Mouse (Mus musculus): ENCODE data around the gene Tmem121b.

Tmem121b gene

DNA sequence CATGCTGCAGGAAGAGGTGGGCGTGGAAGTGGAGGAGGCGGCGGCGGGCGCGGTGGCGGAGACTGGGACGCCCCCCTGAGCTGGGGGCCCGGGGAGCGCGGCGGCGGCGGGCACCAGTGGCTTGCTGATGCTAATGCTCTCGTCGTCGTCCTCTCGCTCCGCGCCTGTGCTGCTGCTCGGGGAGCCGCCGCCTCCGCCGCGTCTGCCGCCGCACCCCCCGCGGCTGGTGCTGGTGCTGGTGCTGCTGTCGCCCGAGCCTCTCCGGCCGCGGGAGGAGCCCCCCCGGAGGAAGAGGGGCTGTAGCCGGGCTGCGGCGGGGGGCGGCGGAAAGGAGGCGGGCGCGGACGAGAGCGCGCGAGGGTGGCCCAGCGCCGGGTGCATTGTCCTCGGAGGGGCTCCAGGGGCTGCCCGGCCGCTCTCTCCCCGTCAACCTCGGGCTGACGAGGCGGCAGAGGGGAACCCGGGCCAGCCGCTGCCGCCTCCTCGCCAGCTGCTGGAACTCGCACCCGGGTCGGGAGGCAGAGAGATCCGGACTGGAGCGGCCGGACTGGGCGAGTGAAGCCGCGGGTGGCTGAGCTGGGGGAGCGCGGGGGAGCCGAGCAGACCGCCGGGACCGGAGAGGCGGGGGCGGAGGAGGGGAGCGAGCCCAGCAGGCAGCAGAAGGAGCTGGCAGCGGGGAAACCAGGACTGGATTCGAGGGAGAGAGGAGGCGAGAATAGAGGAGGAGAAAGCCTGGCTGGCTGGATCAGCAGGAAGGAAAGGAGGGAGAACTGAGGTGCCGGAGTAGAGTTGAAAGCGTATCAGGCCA lies at the start of gene Tmem121b:
TSS of gene Tmem121b (minus strand) at position 434 of the 808 bp plus-strand sequence.
- peak; percentile 60 for DNase-seq

- no peak for DNase-seq
Measured at GRCm38 (mm10) chr6:120542061-120542460, 48.5 kb upstream of the Tmem121b start.

DNA sequence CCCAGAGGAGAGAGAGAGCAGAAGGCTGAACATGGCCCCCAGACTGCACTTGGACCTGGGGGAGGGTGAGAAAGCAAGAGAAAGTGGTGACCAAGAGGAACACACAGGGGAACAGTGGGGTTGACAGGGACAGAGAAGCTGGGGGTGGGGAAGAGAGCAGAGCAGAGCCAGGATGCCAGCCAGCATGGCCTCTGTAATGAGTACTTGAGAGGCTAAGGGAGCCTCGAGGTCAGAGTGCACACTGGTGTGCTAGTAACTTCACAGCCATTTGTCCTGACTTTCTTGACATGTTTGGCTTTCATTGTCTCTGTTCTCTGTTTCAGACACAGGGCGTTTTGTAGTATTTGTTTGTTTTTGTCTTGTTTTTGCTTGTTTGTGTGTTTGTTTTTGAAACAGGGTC lies 47.8 kb upstream of the Tmem121b start:
- no peak for DNase-seq

GRCm38 (mm10) chr6:120539781-120540231 lies 46.2 kb upstream of the Tmem121b start:
- DNase-seq: no peak

DNA sequence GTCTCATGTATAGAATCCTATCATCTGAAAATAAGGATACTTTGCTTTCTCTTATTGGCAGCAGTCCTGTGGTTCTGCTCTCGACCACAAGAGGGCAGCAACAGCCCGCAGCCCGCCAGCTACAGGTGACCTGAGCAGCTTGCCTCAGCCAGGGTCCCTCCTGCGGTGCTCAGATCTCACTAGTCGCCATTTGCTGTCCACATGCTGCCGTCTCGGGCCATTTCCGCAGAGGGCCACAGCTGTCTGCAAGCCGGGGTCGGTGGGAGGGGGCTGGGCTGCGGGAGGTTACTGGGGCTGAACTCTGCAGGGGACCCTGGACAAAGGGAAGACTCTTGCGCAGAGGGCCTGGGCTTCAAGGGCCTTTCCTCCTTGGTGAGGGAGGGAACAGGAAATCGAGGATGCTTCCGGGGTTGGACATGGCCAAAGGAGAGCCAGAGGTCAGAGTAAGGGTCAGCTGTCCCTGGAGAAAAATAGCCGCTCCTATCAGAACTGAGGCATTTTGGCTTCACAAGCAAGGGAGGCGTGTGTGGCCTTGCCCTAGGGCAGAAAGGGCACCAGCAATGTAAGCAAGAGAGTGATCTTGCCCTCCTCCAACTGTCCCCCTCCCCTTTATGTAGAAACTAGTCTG lies 45.6 kb upstream of the Tmem121b start:
- DNase-seq: peak; percentile 83

- DNase-seq: no peak
Measured at GRCm38 (mm10) chr6:120536337-120536736, 42.7 kb upstream of the Tmem121b start.

DNA sequence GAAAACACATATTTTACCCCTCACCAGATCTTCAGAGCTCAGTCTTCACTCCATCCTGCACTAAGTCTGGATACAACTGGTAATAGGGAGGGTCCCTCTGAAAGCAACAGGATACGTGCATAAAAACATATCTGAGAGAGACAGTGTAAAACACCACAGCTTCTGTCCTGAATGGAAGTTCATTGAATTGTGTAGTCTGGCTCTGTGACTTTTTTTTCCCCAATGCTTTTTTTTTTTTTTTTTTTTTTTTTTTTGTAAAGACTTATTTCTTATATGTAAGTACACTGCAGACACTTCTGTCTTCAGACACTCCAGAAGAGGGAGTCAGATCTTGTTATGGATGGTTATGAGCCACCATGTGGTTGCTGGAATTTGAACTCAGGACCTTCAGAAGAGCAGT lies 39.0 kb upstream of the Tmem121b start:
- no peak for DNase-seq

DNA sequence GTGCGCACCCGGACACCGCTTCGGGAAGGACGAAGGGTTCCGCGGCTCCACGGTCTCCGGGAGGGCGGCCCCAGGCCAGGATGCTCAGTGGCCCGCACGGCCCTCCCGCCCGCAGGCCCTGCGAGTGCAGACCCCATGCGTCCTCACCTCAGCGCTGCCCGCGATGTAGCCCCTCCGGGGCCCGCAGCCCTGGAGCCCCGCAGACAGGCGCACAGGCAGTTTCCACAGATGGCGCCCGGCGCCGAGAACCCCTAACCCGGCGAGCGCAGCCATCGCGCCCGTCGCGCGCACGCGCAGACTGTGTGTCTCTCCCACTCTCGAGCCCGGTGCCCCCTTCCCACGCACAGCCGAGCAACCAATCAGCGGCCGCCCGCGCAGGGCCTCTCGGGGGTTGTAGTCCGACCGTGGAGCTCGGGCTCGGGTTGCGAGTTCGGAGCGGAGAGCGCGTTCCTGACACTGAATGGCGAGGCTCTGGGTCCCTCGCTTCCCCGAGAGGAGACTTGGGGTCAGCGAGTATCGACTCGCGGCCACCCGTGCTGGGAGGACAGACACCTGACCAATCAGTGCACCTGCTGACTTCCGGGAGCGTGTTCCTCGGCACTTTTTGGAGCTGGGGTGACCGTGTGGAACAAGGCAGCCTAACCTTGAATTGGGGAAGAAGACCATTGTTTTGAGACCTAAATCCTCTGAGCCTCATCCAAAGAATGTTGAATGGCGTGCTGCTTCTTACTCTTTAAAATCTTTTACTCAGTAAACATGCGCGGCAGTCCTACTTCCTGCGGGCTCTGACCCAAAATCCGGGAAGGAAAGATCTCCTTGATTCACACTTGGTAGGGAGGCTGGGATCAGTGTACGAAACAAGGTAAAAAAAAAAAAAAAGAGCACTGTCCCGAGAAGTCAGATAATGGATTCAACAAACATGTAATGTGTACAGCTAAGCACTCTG lies 37.7 kb upstream of the Tmem121b start, which contains the start of gene Hdhd5:
TSS of gene Hdhd5 (minus strand) at position 300 of the 946 bp plus-strand sequence.
- peak; percentile 93 for DNase-seq

GRCm38 (mm10) chr6:120529123-120529522 lies 35.5 kb upstream of the Tmem121b start:
- DNase-seq: peak; percentile 20

DNA sequence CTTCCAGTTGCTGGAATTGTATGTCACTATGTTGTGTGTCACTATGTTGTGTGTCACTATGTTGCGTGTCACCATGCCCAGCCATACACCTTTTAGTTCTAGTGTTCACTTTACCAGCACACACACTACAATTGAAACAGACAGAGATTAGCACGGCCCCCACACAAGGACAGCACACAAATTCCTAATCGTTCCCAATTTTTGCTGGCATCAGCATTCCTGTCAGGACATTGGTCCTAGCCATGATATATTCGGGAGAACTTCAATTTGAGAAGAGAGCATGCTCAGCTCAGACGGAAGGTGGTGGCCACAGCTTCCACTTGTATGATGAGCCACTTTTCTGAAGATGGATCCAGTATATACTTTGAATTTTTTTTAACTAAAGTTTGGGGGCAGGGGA lies 31.2 kb upstream of the Tmem121b start:
- DNase-seq: no peak

- DNase-seq: no peak
Measured at GRCm38 (mm10) chr6:120519647-120520046, 26.0 kb upstream of the Tmem121b start.

DNA sequence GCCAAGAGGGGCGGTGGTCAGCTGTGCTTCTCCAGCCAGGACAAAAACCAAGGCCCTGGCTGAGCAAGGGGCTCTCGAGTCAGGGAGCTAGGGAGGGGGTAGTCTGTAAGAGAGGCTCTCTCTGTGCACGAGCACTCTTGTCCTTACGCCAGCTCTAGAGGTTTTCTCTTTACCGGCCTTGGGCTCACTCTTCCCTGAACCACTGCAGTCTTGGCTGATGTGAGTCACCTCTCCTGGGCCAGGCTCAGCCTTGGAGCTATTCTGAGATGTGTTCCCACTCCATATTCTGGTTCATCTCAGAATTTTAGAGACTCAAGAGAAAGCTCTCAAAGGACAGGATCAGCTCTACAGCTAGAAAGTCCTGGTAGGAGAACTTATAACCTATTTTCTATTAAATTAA lies 23.7 kb upstream of the Tmem121b start:
- no peak for DNase-seq

GRCm38 (mm10) chr6:120516879-120517278 lies 23.3 kb upstream of the Tmem121b start:
- DNase-seq: no peak

GRCm38 (mm10) chr6:120516422-120516821 lies 22.8 kb upstream of the Tmem121b start:
- DNase-seq: no peak

DNA sequence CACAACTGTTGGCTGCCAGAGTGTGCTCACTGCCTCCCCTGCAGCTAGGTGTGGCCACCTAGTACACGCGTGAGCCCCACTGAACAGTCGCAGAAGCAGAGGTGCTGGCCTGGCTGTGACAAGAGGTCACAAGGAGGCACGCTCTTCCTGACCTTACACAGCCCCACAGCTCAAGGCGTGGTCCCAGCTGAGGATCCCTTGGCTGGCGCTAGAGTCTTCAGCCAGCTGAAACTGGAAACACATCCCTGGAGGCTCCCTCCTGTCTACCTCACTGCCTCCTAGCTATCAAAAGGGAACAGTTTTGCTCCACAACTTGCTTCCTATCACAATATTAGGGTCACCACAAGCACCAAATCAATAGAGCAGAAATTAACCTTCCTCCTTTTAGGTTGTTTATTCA lies 17.6 kb upstream of the Tmem121b start:
- DNase-seq: no peak

GRCm38 (mm10) chr6:120510425-120510824 lies 16.8 kb upstream of the Tmem121b start:
- DNase-seq: no peak

- no peak for DNase-seq
Measured at GRCm38 (mm10) chr6:120509975-120510374, 16.4 kb upstream of the Tmem121b start.

DNA sequence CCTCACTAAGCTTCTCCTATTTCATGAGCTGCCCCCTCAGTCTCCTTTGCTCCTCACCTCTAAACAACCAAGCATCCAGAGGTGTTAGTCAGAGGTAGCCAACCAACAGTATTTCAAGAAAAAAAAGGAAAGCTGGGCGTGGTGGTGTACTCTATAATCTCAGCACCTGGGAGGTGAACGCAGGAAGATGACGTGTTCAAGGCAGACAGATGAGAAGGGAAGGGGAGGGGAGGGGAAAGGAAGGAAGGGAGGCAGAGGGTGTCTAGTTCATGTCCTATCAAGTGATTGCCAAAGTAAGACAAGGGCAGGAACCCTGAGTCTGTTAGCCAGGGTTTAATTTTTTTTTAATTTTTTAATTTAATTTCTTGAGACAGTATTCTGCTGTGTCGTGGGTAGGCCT lies 15.0 kb upstream of the Tmem121b start:
- DNase-seq: no peak

GRCm38 (mm10) chr6:120505531-120505930 lies 11.9 kb upstream of the Tmem121b start:
- DNase-seq: no peak

GRCm38 (mm10) chr6:120504051-120504450 lies 10.4 kb upstream of the Tmem121b start:
- no peak for DNase-seq

GRCm38 (mm10) chr6:120496544-120496943 lies 2.9 kb upstream of the Tmem121b start:
- DNase-seq: no peak

DNA sequence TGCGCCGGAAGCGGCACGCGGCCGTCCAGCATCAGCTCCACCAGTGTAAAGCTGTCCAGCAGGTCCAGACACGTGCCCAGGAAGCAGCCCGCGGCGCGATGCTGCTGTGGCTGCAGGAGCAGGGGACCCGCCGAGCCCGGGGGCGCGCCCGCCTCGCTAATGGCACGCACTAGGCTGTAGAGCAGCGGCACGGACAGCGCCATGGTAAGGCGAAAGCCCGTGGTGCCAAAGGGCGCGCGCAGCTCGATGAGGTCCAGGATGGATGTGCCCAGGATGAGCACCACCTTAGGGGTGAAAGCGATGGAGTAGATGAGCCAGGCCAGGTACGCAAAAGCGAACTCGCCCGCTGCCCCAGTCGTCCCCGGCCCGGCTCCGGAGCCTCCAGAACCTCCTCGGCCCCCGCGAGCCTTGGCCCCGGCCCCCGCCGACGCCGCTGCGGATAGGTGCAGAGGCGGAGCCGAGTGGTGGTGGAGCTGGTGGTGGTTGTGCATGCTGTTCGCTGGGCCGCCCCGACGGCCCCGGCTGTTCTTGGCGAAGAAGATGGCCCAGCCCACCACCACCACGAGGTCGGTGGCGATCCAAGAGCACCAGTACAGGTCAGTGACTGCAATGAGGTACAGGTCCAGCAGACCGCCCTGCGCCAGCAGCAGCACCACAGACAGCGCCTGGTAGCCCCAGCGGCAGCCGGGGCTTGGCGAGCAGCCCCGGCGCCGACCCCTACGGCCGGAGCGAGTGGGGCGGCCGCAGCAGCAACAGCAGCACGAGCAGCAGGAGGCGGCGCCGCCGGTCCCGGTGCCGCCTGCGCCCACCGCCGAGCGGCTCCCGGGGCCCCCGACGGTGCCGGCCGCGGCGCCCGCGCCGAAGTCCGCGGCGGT lies 871 bp downstream of the Tmem121b start:
- DNase-seq: no peak

All from cerebellum, adult 9-10 months (tissue).